Mouse (Mus musculus) gastrocnemius, postnatal 10 days (tissue): ENCODE data around the gene Ica1. TPM values are rescaled to one million over a fixed set of nuclear protein-coding genes. Genes with fewer than 3 reads are reported as not detected.

Source experiments
- DNase-seq: peaks from one replicate; pipeline ENCODE4 v3.0.0; 2021; ENCODE audit warnings: mixed read lengths
- total RNA-seq, 2 experiments: library from RNA; stranded (reverse); gene quantifications; 2 replicates each; pipeline ENCODE4 v1.2.3; 2021

Gene Ica1
- total RNA-seq, 2 experiments from 2014 or later, result 3.7 to 4.4 TPM

DNA sequence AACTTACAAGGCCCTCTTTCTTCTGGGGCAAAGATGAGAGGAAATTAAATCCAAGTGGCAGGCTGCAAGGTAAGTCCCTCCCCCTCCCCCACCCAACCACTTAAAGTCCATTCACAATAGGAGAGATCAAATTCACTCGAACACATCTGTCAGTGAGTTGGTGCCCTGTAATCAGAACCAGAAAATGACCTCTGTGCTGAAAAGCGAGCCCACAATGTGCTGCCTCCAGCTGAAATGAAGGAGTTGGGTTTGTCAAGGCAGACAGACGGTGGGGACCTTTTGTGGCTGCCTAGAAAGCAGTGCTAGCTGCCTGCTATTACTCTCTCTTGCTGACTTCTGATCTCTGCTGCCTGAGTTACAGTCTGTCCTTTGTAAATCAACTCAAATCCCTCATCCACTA lies 35.8 kb downstream of the Ica1 start:
- no peak for DNase-seq

DNA sequence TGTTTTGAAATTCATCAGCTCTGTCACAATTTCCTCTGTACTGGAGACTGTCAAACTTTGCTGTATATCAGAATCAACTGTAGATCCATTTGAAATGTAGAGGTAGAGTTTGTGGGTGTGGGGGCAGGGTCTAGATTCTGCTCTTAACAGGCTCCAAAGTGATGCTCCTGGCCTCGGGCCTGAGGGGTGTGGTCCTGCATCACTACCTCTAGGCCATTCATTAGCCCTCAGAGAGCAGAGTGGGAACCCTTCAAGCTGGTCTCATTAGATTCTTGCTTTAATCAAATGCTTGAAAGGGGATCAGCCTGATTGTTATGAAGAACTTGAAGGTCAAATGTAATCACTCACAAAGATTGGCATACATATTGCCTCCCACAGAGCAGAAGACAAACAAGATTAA lies 36.6 kb downstream of the Ica1 start:
- DNase-seq, result no peak

DNA sequence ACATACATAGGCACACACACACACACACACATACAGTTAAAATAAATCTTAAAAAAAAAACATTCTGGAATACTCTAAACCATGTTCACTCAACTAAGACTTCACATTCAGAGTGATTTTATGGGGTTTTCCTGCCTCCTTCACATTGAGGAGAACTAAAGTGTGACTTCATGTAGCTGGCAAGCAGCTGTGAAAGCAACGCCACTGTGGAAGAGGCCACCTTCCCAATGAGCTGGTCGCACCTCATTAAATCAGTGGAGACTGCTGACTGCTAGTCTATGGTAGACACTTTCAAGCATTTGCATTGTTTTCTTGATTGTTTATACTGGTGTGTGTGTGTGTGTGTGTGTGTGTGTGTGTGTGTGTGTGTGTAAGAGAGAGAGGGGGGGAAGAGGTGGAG lies 38.2 kb downstream of the Ica1 start:
- no peak for DNase-seq

DNA sequence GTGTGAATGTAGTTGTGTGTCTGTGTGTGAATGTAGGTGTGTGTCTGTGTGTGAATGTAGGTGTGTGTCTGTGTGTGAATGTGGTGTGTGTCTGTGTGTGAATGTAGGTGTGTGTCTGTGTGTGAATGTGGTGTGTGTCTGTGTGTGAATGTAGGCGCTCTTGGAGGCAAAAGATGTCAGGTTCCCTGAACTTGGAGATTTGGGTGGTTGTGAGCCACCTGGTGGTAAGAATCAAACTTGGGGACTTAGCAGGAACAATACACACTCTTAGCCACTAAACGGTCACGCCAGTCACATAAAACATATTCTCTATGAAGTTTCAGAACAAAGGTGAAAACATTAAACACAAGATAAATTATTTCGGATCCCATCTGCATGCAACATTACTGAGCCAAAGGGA lies 39.9 kb downstream of the Ica1 start:
- DNase-seq, result no peak

DNA sequence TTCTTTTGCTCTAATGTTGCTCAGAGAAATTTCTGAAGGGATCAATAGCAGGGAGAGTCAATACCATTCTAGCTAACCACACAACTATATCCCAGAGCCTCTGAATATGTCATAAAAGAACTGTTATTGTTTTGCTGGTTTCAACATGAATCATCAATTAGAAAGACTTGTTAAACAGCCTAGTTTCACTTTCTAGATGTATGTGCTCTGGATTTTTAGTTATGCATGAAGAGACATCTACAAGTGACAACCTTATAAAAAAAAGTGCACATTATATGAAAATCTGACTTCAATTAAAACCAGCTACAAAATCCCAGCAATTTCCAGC lies 41.8 kb downstream of the Ica1 start:
- no peak for DNase-seq

- peak; percentile 63 for DNase-seq
These were observed 42.4 kb downstream of the Ica1 start for GRCm38 (mm10) chr6:8735657-8736492.

DNA sequence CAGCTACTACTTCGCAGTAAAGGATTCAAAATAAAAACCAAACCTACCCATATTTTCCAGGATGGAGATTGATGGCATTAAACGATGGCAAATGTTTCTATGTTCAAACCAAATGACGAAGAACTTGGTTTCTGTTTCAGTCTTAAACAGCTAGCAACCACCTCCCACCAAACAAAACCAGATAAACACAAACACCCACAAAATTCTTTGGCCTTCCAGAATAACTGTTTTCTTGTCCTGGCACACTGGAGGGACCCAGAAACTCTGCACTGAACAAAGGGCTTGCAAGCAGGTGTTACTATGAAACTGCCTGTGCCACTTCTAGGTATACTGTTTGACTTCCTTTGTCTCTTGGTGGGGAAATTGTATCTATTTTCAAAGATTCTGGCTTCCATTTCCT lies 43.2 kb downstream of the Ica1 start:
- no peak for DNase-seq

DNA sequence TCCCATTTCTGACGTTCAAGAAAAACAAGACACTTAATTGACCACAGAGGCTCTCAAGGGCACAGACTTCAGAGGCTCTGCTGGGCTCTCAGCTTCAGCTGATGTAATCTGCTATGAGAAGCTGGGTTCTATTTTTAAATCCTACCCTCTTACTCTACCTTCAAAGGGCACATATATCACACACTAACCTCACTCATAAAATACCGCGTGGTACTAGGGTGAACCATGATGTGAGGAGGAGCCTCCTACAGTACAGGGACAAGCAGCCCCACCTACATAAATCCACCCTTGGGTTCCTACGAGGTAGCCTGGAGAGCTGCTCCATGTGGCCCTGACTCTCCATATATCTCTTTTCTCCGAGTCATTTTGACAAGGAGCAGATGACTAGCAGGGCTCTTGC lies 45.8 kb downstream of the Ica1 start:
- DNase-seq, result no peak

DNA sequence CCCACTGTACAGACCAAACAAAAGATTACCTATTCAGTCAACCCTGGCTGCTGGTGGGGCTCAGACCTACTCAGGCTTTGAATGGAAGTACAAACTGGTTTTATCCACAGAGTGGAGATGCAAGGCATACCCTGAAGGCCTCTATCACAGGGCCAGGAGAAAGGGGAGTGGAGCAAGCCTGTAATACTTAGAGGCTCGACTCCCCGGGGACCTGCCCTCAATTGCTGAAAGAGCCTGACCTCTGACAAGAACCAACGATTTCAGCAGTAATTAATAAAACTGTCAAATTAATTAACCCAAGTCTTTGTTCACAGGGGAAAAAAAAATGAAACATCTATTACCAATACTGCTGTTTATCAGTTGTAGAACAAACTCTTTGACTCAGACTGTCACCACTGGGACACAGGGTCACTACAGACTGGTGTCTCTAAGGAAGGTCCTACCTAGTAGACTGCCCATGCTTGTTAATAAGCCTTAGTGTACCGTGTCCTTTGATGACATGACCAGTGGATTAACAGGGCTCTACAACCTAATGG lies 46.6 kb downstream of the Ica1 start:
- no peak for DNase-seq

DNA sequence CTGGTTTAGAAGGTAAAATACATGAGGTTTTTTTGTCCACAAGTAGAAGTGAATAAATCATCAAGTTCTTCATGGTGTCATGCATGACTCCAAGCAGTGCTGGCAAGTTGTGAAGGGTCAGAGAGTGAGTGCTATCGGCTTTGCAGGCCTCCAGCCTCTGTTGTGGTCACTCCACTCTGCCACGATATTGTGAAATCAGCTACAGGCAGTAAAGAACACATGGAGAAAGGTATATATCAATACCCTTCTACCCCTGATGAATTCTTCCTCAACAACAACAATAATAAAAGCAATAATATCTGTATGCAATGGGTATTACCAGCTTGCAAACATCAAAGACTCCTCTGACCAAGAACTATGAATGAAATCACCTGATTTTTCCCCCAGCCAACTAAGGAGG lies 47.9 kb downstream of the Ica1 start:
- no peak for DNase-seq

GRCm38 (mm10) chr6:8727806-8728205 lies 50.5 kb downstream of the Ica1 start:
- DNase-seq, result no peak

DNA sequence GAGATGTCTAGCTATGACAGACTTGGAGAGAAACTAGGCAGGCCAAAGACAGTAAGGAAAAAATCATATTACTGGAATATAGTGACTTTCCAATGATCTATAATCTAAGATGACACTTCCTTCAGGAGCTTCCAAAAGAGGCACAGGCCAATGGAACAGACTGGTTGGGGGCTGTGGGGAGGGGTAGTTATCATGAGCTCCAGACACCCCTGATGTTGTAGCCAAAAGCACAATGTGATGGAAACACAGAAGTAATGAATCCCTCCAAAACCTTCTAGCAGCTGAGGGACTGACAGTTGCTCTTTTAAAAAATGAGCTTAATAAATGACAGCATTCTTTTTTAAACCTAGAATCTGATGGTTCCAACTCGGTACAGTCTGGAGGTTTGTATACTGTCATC lies 52.7 kb downstream of the Ica1 start:
- no peak for DNase-seq

GRCm38 (mm10) chr6:8719692-8720091 lies 58.6 kb downstream of the Ica1 start:
- no peak for DNase-seq

DNA sequence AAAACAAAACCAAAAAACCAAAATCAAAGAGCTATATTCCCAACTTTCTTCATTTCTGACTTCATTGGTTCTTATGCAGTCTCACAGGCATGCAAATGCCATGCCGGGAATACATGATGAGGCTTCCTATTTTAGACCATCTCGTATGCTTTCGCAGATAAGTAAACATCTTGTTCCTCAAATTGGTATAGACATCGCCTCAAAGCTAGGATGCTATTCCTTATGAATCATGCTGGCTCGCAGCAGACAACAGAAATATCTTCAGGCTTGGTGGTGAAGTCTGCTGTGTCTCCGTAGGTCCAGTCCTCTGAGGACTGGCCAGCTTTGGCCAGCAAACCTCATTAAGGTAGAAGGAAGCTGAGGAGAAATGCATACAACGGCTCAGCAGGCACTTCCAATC lies 60.3 kb downstream of the Ica1 start:
- DNase-seq, result no peak

DNA sequence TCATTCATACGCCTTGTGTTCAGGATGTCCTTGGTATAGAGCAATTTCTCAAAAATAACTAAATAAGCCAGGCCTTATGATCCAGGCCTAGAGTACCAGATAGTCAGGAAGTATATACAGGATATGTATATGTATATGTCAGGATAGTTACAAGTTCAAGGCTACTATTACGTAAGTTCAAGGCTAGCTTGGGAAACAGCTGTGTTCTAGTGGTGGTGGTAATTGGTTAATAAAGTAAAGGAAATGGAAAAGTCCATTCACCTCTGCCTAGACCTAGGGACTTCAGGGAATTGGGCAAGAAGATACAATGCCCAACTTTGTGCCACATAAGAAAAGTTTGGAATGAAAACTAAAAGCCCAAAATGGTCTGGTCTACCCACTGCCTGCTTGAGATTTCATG lies 61.7 kb downstream of the Ica1 start:
- no peak for DNase-seq

GRCm38 (mm10) chr6:8711246-8711645 lies 67.0 kb downstream of the Ica1 start:
- no peak for DNase-seq

GRCm38 (mm10) chr6:8694636-8695514 lies 83.4 kb downstream of the Ica1 start:
- no peak for DNase-seq

DNA sequence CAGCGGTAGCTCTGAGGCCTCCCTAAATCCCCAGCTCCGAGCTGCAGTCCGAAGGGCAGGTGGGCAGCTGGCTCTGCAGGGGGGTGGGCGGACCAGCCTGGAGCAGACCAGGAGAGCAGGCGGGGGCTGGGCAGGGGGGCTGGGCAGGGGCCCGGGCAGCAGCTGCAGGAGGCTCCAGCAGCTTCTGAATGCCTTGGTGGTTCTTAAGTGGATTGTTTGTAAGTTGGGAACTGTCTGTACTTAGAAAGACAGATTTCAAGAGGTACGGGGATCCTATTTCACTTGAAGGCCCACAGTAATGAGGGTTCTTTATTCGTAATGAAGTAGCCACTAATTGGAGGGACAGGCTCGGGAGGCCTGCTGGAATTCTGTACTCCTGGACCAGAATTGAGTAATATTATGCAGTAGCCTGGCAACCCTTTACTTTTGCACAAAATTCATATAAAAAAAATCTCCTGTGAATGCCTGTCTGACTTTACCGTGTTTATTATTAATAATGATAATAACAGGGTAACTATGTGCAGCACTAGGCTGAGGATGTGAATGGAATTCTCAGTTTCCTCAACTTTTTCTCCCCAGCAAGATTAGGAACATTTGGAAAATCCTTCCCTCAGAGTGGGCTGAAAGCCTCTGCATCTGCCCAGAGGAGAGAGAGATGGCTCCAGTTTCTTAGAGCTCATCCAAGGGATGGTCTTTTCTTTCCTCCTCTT lies 84.2 kb downstream of the Ica1 start:
- no peak for DNase-seq

GRCm38 (mm10) chr6:8693141-8693881 lies 85.0 kb downstream of the Ica1 start:
- no peak for DNase-seq

GRCm38 (mm10) chr6:8691199-8691975 lies 86.9 kb downstream of the Ica1 start:
- DNase-seq, result no peak

- no peak for DNase-seq
These were observed 87.8 kb downstream of the Ica1 start for GRCm38 (mm10) chr6:8690441-8690840.
